Mouse (Mus musculus): ENCODE measurements around the gene Map3k6. TPM values are rescaled to one million over a fixed set of nuclear protein-coding genes. Genes with fewer than 3 reads are reported as not detected.

Gene Map3k6
- total and polyA plus RNA-seq, 2 experiments from 2014 or later, result 5.8 to 11.7 TPM

DNA sequence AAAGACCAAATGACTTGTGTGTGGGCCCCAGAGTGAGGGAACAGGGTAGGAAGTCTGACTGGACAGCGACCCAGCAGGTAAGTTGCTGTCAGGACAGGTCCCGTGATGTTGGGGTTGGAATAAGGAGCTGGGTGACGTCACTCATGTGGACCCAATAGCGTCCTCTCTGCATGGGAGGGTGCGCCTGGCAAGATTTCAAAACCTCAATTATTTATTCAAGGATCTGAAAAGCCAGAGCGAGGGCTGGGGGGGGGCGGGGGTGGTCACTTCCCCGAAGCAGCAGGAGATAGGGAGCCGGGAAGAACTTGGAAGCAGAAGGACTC is 27.4 kb upstream of the Map3k6 start:
- H3K9me3 ChIP-seq (ENCODE audit: low read length), result no peaks in the 10 kb centered on the region
- H3K4me3 ChIP-seq (ENCODE audit: low read length), result peak overlapping the region; percentile 77
- H3K4me2 ChIP-seq (ENCODE audit: low read depth, low read length), result peak overlapping the region; percentile 98
- WGBS, result 1% methylated on average over 8 of the region's 9 CpGs
- 0 out of 2 replicates have a peak overlapping the region, but pooled peaks have one; percentile 59 for H3K27ac ChIP-seq
- H3K4me1 ChIP-seq (ENCODE audit: insufficient read depth, low read length), result no peaks in the 10 kb centered on the region
- no peaks in the 10 kb centered on the region for H3K36me3 ChIP-seq (ENCODE audit: insufficient read depth, low read length)
- peak overlapping the region; percentile 76 for H3K9ac ChIP-seq (replicated peaks; ENCODE audit: low read length)
- DNase-seq (ENCODE audit: low spot score), result peak; percentile 72
- ATAC-seq, result peak; percentile 45
- H3K27me3 ChIP-seq (ENCODE audit: insufficient read depth, low read length), result no peaks in the 10 kb centered on the region
- peak; percentile 18; the same call in 1 of the 2 replicates for TF ChIP-seq CTCF (IDR thresholded peaks at IDR 0.05; ENCODE audit: low read depth)

DNA sequence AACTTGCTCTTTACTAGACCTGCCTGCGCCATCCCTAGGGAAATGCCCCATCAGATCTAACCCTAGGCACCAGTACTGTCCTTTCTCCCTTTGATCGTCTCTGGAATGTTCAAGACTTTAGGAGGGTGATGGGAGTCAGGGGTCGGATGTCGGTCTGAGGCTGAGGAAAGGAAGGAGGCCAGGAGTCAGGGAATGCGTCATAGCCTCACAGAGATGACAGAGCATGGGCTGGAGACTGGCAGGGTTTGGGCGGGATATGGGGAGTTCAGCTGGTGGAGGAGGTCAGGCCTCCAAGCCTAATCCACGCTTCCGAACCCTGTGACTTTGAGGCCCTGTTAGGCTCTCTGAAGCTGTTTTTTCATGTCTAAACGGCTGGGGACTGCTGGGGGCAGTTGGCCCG is 27.0 kb upstream of the Map3k6 start:
- ATAC-seq (no peak), DNase-seq (ENCODE audit: low spot score) (no peak)
- Histone ChIP-seq H3K36me3 (ENCODE audit: insufficient read depth, low read length) (no peaks in the 10 kb centered on the region), H3K27ac (no peak overlapping the region), H3K9ac (replicated peaks; ENCODE audit: low read length) (peak overlapping the region; percentile 76; the same call in 1 of the 2 replicates), H3K9me3 (ENCODE audit: low read length) (no peaks in the 10 kb centered on the region), H3K4me1 (ENCODE audit: insufficient read depth, low read length) (no peaks in the 10 kb centered on the region), H3K4me3 (ENCODE audit: low read length) (peak overlapping the region; percentile 77), H3K27me3 (ENCODE audit: insufficient read depth, low read length) (no peaks in the 10 kb centered on the region), H3K4me2 (ENCODE audit: low read depth, low read length) (peak overlapping the region; percentile 98)
- no peak for TF ChIP-seq CTCF (IDR thresholded peaks at IDR 0.05; ENCODE audit: low read depth)
- 16% methylated on average over 10 of the region's 10 CpGs for WGBS

DNA sequence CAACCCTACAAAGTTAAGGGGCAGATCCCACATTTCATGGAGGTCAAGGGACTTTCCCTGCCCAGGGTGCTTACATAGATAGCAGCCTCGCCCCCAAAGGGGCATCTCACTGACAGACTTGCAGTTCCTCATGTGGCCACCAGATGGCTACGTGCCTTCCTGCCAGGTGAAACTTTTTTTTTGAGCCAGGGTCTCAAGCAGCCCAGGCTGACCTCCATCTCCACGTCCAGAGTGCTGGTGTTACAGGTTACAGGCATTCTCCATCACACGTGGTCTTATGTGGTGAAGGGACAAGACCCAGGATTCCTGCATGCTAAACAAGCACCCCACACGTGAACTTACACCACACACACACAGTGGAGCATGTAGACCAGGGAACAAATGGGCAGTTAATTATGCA is 23.0 kb upstream of the Map3k6 start:
- Histone ChIP-seq H3K9me3 (ENCODE audit: low read length) (no peaks in the 10 kb centered on the region), H3K27me3 (ENCODE audit: insufficient read depth, low read length) (no peaks in the 10 kb centered on the region; the same call in 1 of the 2 replicates), H3K9ac (replicated peaks; ENCODE audit: low read length) (no peak overlapping the region), H3K4me2 (ENCODE audit: low read depth, low read length) (no peak overlapping the region), H3K36me3 (ENCODE audit: insufficient read depth, low read length) (no peaks in the 10 kb centered on the region), H3K27ac (no peak overlapping the region), H3K4me3 (ENCODE audit: low read length) (no peak overlapping the region), H3K4me1 (ENCODE audit: insufficient read depth, low read length) (no peaks in the 10 kb centered on the region)
- TF ChIP-seq CTCF (IDR thresholded peaks at IDR 0.05; ENCODE audit: low read depth), result peak; percentile 97
- 3% methylated on average over 5 of the region's 5 CpGs for WGBS
- ATAC-seq (no peak), DNase-seq (ENCODE audit: low spot score) (peak; percentile 84)

DNA sequence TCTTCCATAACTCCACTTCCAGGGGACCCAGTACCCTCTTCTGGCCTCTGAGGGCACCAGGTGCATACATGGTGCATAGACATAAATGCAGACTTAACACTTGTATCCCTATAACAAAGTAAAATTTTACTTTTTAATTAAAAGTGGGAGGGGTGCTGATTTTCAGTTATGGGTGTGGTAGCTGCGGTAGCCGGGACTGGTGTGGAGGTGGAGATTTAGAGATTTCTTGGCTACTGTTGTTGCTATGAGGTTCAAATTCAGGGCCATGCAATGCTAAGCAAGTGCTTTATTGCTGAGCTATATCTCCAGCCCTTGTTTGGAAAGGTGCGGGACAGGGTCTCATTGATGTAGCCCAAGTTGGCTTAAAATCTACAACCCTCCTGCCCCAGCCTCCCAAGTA is 21.9 kb upstream of the Map3k6 start:
- no peak overlapping the region for H3K9ac ChIP-seq (replicated peaks; ENCODE audit: low read length)
- ATAC-seq (no peak), DNase-seq (ENCODE audit: low spot score) (no peak)
- no peaks in the 10 kb centered on the region; the same call in 1 of the 2 replicates for H3K27me3 ChIP-seq (ENCODE audit: insufficient read depth, low read length)
- no peak for TF ChIP-seq CTCF (IDR thresholded peaks at IDR 0.05; ENCODE audit: low read depth)
- no peak overlapping the region for H3K27ac ChIP-seq
- H3K36me3 ChIP-seq (ENCODE audit: insufficient read depth, low read length), result no peaks in the 10 kb centered on the region
- no peak overlapping the region for H3K4me2 ChIP-seq (ENCODE audit: low read depth, low read length)
- no peaks in the 10 kb centered on the region for H3K9me3 ChIP-seq (ENCODE audit: low read length)
- no peak overlapping the region for H3K4me3 ChIP-seq (ENCODE audit: low read length)
- 93% methylated on average over 3 of the region's 3 CpGs for WGBS
- H3K4me1 ChIP-seq (ENCODE audit: insufficient read depth, low read length), result no peaks in the 10 kb centered on the region

DNA sequence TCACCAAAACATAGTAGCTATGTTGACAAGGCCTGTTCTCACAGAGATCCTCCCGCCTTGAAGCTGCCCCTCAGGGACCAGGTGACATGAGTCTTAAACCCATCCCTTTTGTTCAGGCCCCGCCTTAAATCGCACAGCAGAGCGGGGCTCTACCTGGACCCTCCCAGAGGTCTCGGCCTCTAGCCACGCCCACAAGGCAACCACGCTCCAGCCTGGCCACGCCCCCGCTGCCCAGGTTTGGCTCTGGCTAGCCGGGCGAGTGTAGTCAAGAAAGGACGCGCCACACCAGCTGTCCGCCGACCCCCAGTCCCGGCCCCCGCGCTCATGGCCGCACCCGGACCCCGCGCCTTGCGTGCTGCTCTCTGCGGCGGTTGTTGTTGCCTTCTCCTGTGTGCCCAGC is 20.0 kb upstream of the Map3k6 start:
- Histone ChIP-seq H3K27ac (no peak overlapping the region), H3K9me3 (ENCODE audit: low read length) (no peaks in the 10 kb centered on the region), H3K27me3 (ENCODE audit: insufficient read depth, low read length) (no peaks in the 10 kb centered on the region; the same call in 1 of the 2 replicates), H3K4me3 (ENCODE audit: low read length) (peak overlapping the region; percentile 32), H3K4me2 (ENCODE audit: low read depth, low read length) (peak overlapping the region; percentile 61), H3K4me1 (ENCODE audit: insufficient read depth, low read length) (no peaks in the 10 kb centered on the region), H3K36me3 (ENCODE audit: insufficient read depth, low read length) (no peaks in the 10 kb centered on the region), H3K9ac (replicated peaks; ENCODE audit: low read length) (peak overlapping the region; percentile 45)
- DNase-seq (ENCODE audit: low spot score) (no peak), ATAC-seq (peak; percentile 48; the same call in 1 of the 2 replicates)
- TF ChIP-seq CTCF (IDR thresholded peaks at IDR 0.05; ENCODE audit: low read depth), result no peak
- WGBS, result 3% methylated on average over 25 of the region's 25 CpGs

DNA sequence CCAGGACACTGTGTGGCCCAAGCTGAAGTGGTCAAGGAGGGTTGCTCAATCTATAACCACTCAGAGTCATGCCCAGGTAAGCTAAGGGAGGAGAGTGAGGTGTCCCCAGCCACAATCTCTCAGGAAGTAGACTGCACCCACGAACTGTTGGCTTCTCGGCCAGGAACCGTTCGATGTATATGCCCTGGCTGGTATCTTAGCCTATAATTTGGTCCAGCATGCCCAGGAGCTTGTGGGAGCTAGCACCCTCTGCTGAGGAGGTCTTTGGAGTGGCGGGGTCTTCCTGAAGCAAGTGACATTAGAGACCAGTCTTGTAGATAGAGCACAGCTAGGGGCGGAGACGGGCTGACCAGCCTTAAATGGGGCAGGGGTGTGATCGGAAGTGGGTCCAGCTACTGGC is 18.9 kb upstream of the Map3k6 start:
- ATAC-seq, result no peak
- WGBS, result 82% methylated on average over 8 of the region's 8 CpGs
- Histone ChIP-seq H3K4me1 (ENCODE audit: insufficient read depth, low read length) (no peaks in the 10 kb centered on the region), H3K27me3 (ENCODE audit: insufficient read depth, low read length) (no peaks in the 10 kb centered on the region; the same call in 1 of the 2 replicates), H3K4me2 (ENCODE audit: low read depth, low read length) (no peak overlapping the region), H3K9ac (replicated peaks; ENCODE audit: low read length) (no peak overlapping the region), H3K27ac (no peak overlapping the region), H3K36me3 (ENCODE audit: insufficient read depth, low read length) (no peaks in the 10 kb centered on the region), H3K9me3 (ENCODE audit: low read length) (no peaks in the 10 kb centered on the region), H3K4me3 (ENCODE audit: low read length) (no peak overlapping the region)
- no peak for DNase-seq (ENCODE audit: low spot score)
- no peak for TF ChIP-seq CTCF (IDR thresholded peaks at IDR 0.05; ENCODE audit: low read depth)

DNA sequence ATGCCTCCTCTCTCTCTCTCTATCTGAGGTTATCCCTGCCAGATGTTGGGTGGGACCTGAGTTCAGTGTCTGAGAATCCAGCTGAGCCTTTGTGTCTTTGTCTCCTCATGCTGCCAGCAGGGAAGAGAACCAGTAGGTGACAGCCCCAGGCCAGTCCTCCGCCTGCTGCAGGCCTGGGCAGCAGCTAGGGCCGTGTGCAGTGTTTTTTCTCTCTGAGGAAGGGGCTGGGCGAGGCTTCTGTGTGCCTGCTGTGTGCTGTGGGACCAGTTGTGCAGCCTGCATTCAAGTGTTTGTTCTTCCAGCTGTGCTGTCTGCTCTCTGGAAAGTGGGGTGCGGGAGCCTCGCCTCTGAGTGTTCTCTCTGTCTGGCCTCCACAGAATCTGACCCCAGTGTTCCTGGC is 16.7 kb upstream of the Map3k6 start:
- no peak for TF ChIP-seq CTCF (IDR thresholded peaks at IDR 0.05; ENCODE audit: low read depth)
- Histone ChIP-seq H3K4me3 (ENCODE audit: low read length) (no peak overlapping the region), H3K36me3 (ENCODE audit: insufficient read depth, low read length) (no peaks in the 10 kb centered on the region), H3K27me3 (ENCODE audit: insufficient read depth, low read length) (no peaks in the 10 kb centered on the region; the same call in 1 of the 2 replicates), H3K9ac (replicated peaks; ENCODE audit: low read length) (no peak overlapping the region), H3K4me1 (ENCODE audit: insufficient read depth, low read length) (no peaks in the 10 kb centered on the region), H3K4me2 (ENCODE audit: low read depth, low read length) (no peak overlapping the region), H3K27ac (no peak overlapping the region), H3K9me3 (ENCODE audit: low read length) (no peaks in the 10 kb centered on the region)
- ATAC-seq, result no peak
- 52% methylated on average over 5 of the region's 5 CpGs for WGBS
- no peak for DNase-seq (ENCODE audit: low spot score)

Measured in hindbrain, postnatal 0 days (tissue).